Mouse (Mus musculus) layer of hippocampus, postnatal 25 days (tissue): ENCODE measurements around the gene Tex29. TPM values are rescaled to one million over a fixed set of nuclear protein-coding genes. Genes with fewer than 3 reads are reported as not detected.
A peak's percentile ranks its signal among the peaks of the same experiment; 100 is the strongest.
"Not testable (repeated sequence)": the region's sequence is repeated elsewhere in the genome, so short reads cannot be mapped to it uniquely, and the experiment has no call there.

Experiments
- DNase-seq, 2 experiments: peaks; one replicate each; pipeline ENCODE4 v3.0.0; 2022; ENCODE audit warnings: mixed read lengths in 2 of 2, low spot score in 1 of 2; ENCODE audit errors: extremely low spot score in 1 of 2
- total RNA-seq, 2 experiments: library from RNA; stranded (reverse); gene quantifications; 2 replicates each; pipeline ENCODE4 v1.2.3; 2021

The Tex29 gene
- total RNA-seq, 2 experiments from 2014 or later = 0.85 TPM; not detected in 1

DNA sequence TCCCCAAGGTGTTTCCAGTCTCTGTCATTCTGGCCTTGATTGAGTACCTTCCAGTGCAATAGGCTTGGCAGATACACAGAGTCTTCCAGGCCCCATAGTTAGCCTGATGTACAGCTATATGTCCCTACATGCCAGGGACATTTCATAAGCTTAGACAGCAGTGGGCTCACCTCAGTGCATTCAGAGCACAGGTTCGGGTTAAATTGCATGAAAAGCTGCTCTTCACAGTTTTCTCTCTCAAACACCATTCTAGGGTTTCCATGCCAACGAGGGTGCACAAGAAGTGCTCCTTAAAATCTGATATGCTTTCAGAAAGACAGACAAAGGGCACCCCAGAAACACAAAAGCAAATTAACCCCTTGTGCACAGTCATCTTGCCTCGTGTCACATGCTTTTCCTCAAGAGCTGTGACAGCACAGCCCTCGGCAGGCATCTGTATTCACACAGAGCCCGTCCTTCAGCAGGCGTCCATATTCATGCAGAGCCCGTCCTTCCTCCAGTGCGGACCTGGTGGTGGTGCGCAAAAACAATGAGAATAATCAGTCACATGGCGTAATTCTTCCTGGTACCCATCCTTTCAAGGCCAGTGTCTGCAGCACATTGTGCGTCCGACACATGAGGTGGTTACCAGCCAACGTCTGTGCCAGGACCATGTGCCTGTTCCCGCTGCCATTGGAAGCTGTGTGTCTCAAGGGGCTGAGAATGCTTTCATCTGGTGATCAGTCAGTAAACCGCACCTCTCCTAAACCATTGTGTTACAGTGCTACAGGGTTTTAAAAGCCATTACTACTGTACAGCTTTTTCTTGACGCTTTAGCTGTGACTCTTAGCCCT lies 9.8 kb upstream of the Tex29 start:
- no peak for DNase-seq

DNA sequence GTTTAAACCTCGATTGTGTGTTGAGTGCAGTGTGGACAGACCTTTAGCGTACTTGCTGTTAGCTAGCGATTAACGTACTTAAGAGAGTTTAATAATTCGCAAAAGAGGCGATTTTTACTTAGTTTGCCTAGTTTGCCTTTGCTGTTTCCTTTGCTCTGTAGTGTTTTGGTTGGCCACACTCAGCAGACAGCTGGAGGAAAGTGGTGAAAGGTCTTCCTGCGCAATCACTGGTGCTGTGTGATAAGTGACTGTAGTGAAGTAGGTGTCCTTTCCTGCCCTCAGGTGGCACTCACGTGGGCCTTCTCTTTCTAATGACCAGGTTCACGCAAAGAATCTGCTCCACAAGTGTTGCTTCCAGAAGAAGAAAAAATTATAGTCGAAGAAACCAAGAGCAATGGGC lies 9.1 kb upstream of the Tex29 start:
- DNase-seq = no peak

DNA sequence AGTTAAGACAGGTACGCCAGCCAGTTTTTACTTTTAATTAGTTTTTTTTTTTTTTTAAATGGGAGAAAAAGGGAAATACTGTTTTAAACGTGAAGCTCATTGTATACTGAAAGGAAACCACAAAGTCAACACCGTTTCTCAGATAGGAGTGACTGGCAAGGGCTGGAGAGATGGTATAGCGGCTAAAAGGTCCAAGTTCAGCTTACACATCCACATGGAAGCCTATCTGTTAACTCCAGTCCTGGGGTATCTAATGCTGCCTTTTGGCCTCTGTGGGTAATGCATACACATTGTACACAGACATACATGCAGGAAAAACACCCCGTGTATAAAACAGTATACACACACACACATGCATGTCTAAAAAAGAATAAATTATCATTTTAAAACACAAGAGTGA lies 8.3 kb upstream of the Tex29 start:
- no peak for DNase-seq

DNA sequence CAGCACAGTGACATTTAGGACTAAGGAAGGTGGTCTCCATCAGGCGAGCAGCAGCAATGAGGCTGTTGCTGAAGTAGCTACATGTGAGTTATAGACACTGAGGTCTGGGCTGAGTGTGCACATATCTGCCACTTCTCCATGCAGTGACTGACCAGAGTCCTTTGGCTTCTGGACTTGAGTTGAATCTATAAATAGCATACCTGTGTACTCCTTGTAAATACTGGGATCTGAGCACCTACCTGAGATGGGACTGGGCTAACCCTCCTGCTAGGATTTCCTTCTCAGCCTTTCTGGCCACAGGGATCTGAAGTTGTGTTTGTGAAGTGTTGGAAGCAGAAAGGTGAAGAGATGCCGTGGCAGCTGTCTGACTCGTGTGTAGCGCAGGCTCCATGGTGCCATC lies 7.1 kb upstream of the Tex29 start:
- DNase-seq = no peak

DNA sequence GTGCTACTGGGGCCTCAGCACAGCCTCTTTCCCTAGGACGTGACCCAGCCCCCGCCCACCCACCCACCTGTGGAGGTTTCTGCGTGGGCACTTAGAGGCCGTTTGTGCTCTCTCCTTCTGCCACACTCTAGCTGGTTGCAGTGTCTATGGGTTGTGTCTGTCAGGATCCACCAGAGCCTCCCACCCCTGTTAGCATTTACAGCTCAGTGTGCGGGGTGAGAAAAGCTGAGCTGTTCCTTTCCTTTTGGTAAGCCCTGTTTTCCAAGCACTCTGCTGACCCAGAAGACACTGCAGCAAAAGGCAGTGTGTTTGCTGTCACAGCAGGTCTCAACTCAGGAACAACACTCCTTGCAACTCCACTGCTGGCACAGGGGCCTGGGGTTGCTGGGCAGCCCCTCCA lies 6.1 kb upstream of the Tex29 start:
- DNase-seq = no peak

DNA sequence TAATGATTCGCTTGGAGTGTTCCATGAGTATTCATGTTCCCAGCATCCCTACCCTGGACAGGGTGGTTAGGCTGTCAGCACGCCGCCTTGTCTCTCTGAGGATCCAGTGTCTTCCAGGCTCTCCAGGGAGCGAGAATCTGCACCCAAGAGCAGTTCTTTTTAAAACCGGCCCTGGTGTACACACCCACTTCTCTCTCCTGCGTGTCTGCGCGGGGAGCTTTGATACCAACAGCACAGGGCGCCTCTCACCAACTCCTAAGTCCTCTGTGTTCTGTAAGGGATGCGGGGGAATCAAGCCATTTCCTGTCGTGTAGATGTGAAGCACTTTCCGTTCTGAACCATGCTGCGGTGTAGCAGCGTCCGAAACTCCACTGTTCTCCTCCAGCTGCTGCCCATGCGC lies 5.6 kb upstream of the Tex29 start:
- no peak for DNase-seq

DNA sequence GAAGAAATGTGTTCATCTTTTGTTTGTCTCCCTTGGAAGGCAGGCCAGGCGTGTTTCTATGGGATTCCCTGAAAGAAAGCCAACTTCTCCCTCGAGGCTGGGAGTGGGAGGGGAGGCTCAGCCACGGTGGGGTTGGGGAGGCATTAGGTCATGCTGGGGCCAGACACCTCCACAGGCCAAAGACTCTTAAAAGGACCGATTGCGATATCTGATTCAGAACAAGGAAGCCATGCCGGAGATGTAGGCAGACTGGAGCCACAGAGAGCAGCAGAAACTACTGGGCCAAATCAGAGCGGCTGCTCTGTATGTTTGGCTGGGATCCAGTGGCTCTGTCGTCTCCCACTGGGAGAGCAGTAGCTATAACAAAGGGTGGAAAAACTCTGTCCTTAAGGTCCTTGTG lies 1.3 kb downstream of the Tex29 start:
- DNase-seq = no peak

DNA sequence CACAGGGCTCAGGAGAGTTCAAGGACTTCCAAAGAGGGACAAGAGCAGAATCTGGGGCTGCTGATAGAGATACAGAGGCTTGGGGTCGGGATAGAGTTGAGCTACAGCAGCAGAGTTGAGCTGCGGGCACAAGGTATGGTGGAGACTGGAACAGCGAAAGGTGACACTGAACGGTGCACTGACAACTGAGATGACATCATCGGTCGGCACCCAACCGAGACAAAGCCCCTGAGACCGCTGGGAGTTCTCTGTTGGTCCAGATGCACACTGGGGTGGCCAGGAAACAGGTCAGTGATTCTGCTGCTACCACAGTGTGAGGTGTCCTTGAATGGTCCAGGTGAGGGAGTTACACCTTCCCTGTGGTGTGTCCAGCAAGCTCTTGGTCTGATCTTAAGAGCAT lies 2.5 kb downstream of the Tex29 start:
- DNase-seq = no peak

DNA sequence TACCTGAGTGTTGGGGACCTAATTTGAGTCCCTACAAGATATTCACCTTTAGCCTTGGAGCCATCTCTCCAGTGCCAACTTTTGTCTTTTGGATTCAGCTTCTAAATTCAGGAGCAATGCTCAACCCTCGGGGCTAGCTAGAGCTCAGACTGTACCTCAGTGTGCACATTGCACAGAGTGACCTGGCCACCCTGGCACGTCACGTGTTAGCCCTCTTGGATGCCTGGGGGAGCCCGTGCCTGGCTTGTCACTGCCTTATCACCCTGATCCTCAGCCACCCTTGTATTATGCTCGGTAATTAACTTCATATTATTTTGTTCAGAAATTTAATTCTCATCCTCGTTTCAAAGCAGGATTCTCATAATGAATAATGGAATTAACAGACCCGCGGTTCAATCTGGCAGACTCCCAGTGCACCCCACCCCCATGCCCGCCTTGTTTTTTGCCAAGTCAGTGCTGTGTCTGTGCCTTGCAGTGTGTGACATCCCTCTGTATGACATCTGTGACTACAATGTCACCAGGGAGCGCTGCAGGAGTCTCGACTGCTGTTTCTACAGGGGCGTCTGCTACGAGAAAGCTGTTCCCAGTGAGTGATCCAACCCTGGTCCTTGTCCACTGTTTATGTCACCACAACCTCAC lies 3.5 kb downstream of the Tex29 start:
- peak in 1 of 2 experiments; percentile 54 for DNase-seq

DNA sequence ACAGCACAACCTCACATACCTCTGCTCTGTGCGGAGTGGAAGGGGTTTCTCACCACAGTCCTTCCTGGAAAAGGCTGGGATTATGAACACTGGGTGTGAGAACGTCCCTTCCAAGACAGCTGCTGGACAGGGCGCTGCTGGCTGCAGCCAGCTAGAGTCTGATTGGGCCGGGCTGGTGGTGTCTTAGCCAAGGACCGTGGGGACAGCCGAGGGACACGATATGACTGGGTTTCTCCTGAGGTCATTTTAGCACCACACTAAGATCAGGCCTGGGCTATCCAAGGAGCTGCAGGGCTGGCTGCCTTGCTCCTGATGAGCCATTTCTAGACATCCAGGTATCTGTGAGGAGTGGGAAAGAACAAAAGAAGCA lies 4.0 kb downstream of the Tex29 start:
- DNase-seq = no peak

DNA sequence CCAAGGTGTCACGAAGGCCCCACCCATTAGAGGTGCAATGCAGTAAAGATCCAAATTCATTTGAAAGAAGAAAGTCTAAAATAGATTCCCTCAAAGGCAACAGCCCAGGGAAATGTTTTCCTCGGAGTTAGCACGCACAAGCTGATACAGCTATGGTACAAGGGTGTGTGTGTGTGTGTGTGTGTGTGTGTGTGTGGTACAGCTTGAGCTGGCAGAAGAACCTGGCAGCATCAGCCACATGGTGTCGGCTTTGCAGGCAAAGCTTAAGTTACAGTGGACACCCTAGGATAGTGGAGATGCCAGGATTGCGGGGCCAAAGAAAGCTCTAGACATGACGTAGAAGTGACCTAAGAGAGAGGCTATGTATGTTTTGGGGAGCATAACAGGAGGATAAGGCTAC lies 6.5 kb downstream of the Tex29 start:
- DNase-seq = no peak

DNA sequence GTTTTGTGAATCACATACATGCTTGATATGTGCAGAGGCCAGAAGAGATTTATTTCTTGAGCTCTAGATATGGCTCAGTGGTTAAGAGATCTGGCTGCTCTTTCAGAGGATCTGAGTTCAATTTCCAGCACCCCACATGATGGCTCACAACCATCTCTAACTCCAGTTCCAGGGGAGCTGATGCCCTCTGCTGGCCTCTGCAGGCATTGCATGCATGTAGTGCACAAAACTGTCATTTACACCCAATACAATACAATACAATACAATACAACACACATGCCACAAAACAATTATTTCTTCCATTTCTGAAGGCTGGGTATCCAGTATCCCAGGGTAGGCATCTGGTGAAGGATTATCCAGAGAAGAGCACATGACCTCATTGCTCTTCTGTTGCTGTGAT lies 27.6 kb downstream of the Tex29 start:
- no peak for DNase-seq

DNA sequence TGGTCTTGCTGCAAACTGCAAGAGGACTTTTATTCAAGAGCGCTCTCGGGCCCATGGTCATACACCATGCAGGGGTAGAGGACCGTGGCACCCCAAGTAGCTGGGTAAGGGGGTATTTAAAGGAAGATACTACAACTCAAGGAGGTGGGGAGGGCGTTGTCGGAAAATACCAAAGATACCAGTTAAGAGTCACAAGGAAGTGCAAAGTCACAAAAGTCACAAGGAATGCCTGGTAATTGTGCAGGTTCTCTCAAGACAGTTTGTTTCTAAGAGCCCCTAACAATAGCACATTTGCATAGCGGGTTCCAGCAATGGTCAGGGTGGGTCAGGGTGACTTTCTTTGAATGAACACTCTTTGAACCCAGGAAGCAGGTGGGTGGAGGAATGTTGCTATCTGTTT lies 34.0 kb downstream of the Tex29 start:
- not testable (repeated sequence) for DNase-seq

DNA sequence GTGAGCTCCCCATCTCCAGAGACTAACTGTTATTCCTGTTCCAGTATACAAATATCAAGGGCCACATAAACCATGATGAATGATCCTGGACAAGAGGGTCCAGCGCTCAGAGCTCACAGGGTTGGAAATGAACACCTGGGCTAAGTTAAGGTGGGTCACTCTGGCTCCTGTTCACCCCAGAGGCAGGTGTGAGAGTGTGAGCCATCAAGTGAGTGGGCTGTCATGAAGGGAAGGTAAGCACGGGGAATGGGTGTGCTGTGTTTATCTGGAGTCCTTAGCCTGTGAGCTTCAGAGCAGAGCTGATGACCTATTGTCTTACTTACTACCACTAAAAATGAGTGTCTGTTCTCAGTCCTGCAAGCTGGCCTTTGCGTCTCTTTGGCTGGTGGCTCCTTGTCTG lies 44.4 kb downstream of the Tex29 start:
- no peak for DNase-seq

DNA sequence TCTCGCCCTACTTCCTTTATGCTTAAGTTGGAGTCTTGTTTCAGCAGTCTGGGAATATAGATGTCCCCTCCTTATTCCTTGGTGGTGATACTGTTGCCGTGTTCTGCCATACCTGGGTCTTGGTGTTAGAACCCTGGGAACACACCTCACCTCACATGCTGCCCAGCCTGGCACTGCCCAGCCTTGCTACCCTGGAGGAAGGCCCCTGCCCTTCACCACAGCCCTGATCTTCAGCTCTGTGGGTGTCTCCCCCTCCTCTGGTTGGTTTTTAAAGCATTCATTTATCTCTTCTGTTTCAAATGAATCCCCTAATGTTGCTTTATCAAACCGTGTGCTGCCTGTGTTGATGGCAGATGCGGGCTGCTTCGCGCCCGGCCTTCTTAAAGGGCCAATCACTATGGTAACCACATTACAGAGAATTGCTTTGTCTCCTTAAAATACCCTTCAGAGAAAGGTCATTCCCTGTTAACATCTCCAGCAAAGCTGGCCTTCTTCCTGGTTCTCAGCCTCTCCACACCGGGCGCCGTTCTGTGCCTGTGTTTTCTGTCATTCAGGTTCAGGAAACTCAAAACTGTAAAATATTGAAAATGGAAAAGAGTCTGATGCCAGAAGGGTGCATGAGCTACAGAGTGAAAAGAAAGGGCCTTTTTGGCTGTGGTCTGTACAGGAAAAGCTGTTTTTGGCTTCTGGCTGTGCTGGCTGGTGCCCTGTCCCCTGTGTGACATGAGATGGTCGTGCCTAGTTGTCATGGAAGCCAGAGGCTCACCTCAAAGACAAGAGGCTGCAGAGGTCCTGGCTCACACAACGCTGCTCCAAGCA lies 45.8 kb downstream of the Tex29 start:
- DNase-seq = peak in 1 of 2 experiments; percentile 9

DNA sequence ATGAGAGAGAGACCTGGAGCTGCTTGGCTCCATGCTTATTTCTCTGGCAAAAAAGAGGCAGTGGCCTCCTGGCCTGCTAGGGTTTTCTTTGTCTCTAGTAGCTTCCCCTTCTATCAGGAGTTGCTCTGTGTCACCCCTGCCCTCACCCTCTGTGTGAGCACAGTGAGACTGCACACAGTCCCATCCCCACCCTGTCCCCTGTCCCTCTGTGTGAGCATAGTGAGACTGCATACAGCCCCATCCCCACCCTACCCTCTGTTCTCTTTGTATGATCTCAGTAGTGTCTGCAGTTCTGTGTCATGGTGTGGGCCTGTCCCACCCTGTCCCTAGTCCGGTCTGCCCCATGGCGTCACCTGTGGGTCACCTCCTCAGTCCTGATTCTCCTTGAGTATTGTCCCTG lies 46.5 kb downstream of the Tex29 start:
- no peak for DNase-seq

DNA sequence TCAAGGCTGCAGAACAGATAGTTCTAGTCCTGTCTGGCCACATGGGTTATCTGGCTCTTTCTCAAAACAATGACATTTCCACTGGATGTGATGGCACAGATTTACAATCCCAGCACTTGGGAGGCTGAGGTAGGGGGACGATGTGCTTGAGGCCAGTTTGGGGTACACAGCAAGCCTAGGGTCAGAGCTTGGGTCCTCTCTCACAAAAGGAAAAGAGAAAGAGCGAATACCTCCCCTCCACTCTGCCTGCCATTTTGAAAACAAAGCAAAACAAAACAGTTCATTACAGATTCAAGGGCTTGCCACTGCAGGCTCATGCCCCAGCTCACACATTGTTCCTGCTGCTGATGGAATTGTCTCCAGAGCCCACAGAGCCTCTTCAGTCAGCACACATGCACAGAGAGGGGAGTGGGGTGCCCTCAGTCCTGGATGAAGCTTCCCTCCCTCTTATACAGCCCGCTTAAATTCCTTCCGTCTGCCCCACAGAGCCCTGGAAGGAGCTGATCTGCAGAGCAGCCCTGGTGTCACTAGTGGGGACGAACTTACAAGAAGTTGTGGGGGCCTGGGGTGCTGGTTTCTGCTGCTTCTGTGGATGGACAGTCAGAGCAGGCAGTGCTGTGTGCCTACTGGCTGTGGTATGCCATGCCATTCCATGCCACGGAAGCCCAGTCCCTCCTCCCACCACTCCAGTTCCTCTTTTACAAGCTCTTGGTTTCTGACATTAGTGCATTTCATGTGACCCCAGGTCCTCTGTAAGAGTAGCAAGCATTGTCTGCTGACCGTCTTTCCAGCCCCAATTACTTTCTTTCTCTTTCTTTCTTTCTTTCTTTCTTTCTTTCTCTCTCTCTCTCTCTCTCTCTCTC lies 49.1 kb downstream of the Tex29 start:
- no peak for DNase-seq

DNA sequence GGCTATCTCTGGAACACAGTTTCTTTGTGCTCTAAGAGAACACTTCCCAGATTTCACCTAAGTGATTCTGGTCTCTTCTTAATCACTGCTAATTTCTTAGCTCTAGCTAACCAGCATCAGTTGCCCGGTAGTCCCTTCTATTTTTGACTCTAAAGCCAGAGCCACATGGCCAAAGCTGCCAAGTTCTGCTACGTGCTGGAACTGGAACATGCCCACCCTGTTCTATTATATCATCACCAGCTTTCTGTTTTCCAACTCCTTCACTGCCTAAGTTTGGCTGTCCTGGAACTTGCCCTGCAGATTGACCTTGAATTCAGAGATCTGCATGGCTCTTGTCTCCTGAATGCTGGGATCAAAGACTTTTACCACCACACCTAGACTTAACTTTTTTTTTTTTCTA lies 52.5 kb downstream of the Tex29 start:
- no peak for DNase-seq

DNA sequence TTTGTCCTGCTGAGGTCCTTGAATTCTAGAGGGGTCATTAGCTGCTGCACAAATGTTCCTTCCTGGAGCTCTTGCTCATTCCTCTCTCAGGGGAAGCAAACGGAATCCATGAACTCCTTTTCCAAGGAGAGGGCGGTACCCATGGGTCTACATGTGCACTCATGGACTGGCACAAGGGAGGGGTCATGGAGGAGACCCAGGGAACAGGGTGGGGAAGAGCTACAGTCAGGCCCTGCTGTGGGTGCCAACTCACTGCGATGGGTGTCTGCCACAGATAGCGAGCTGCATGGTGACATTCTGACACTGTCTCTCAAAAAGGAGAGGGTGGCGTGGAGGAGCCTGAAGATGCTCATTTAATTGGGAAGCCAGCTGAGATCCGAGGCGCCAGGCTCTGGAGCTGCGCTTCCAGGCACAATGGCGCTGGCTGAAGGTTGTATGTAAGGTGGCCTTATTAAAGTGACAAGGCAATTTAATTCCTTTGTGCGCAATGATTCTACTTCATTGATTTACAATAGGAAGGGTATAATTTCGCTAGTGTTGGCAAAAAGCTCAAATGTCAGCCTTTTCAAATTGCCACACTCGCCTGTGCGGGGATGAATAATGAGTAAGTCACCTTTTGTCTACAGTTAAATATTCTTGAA lies 55.9 kb downstream of the Tex29 start:
- no peak for DNase-seq

DNA sequence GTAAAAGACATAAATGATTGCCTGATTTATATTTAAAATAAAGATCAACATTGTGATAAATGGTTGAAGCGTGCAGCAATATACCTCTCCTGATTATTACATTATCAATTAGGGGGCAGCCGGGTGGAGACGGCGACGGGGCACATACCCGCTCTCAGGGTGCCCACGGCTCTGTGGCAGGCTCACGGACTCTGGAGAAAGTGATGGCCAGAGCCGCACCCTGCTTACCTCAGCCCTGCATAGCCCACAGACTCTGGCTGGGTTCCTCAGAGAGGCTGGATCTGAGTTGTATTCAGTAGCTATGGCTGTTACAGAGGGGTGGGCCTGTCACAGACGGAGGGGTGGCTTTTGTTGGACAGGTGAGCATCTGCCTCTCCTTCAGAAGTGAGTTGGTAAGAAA lies 56.4 kb downstream of the Tex29 start:
- no peak for DNase-seq
